Mouse (Mus musculus) embryonic facial prominence, embryonic 14.5 days (tissue): ENCODE measurements at regions not wholly inside any gene's neighbourhood (a gene's known extent, or its start where the extent isn't known, plus 50 kb on each side); places are given as distances from the start of the nearest gene placed in this dataset.
A peak's percentile ranks its signal among the peaks of the same experiment; 100 is the strongest.

Source experiments
- ATAC-seq: fragments of 200-750 bp; cut with Nextera tagmentation; 2 replicates; pipeline ENCODE4 v1.8.0; 2017; ENCODE audit warnings: low read depth, moderate number of reproducible peaks, moderate TSS enrichment
- DNase-seq: peaks from one replicate; pipeline ENCODE4 v3.0.0-alpha.2; 2015; ENCODE audit warnings: low spot score
- H3K27ac ChIP-seq: fragments of 300-500 bp; sonication (generic); replicated peaks from 2 replicates; pipeline ENCODE4 v1.5.1; 2014; ENCODE audit warnings: low read depth, mild to moderate bottlenecking, low read length, moderate library complexity
- H3K27me3 ChIP-seq: fragments of 300-500 bp; sonication (generic); replicated peaks from 2 replicates; pipeline ENCODE4 v1.6.1; 2014; ENCODE audit warnings: low read length; ENCODE audit not compliant: control insufficient read depth, insufficient read depth
- H3K36me3 ChIP-seq: fragments of 300-500 bp; sonication (generic); 2 replicates; pipeline ENCODE4 v1.6.1; 2014; ENCODE audit warnings: low read length, mixed read lengths; ENCODE audit not compliant: control insufficient read depth, insufficient read depth
- H3K4me1 ChIP-seq: fragments of 300-500 bp; sonication (generic); 2 replicates; pipeline ENCODE4 v1.6.1; 2014; ENCODE audit warnings: antibody characterized with exemption, low read length; ENCODE audit not compliant: control insufficient read depth, insufficient read depth
- H3K4me2 ChIP-seq: fragments of 300-500 bp; sonication (generic); 2 replicates; pipeline ENCODE4 v1.6.1; 2014; ENCODE audit warnings: low read depth, mild to moderate bottlenecking, low read length, moderate library complexity, mixed read lengths
- H3K4me3 ChIP-seq: fragments of 300-500 bp; sonication (generic); 2 replicates; pipeline ENCODE4 v1.5.1; 2014; ENCODE audit warnings: low read depth, mild to moderate bottlenecking, low read length
- H3K9ac ChIP-seq: fragments of 300-500 bp; sonication (generic); 2 replicates; pipeline ENCODE4 v1.6.1; 2014; ENCODE audit warnings: low read depth, mild to moderate bottlenecking, low read length, moderate library complexity, mixed read lengths
- H3K9me3 ChIP-seq: fragments of 300-500 bp; sonication (generic); 2 replicates; pipeline ENCODE4 v1.6.1; 2016; ENCODE audit warnings: low read length; ENCODE audit not compliant: control insufficient read depth
- WGBS: fragments of 180-500 bp; shearing (Covaris S2); extraction: QIAGEN DNeasy Blood & Tissue Kit; methylation state at CpG from one replicate; pipeline ENCODE4 v1.1.7; 2014; 5-methylcytosine and 5-hydroxymethylcytosine counted together

GRCm38 (mm10) chr14:92958138-92958537 lies 932.3 kb downstream of the Pcdh9 start:
- WGBS: 43% methylated on average over 2 of the region's 2 CpGs
- Histone ChIP-seq H3K9me3 (no peaks in the 10 kb centered on the region), H3K4me1 (no peaks in the 10 kb centered on the region), H3K27ac (no peak overlapping the region), H3K4me3 (no peak overlapping the region), H3K4me2 (no peak overlapping the region), H3K36me3 (no peaks in the 10 kb centered on the region), H3K27me3 (no peaks in the 10 kb centered on the region), H3K9ac (no peak overlapping the region)
- no peak for ATAC-seq
- DNase-seq: peak; percentile 17

DNA sequence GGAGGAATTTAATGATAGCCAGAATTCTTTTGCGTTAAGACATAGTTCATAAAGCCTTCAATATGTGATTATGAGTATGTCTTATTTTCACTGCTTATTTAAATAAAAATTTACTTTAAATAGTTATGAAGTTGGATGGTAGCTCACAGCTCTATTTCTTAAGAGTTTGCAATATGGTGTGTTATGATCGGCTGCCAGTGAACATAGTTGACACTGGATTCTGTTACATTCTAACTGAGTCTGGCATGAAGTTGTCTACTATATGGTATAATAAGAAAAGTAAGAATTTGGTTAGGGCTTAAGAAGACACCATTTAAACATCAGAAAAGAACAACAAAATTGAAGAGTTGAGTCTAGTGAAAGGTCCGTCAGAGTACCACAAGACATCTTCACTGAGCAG lies 935.0 kb downstream of the Pcdh9 start:
- no peak for DNase-seq
- no peak for ATAC-seq
- H3K4me2 ChIP-seq: no peak overlapping the region
- H3K4me1 ChIP-seq: no peaks in the 10 kb centered on the region
- H3K27me3 ChIP-seq: no peaks in the 10 kb centered on the region
- H3K9ac ChIP-seq: no peak overlapping the region
- WGBS: 90% methylated on average over 3 of the region's 3 CpGs
- H3K36me3 ChIP-seq: no peaks in the 10 kb centered on the region
- no peaks in the 10 kb centered on the region for H3K9me3 ChIP-seq
- no peak overlapping the region for H3K4me3 ChIP-seq
- H3K27ac ChIP-seq: no peak overlapping the region

DNA sequence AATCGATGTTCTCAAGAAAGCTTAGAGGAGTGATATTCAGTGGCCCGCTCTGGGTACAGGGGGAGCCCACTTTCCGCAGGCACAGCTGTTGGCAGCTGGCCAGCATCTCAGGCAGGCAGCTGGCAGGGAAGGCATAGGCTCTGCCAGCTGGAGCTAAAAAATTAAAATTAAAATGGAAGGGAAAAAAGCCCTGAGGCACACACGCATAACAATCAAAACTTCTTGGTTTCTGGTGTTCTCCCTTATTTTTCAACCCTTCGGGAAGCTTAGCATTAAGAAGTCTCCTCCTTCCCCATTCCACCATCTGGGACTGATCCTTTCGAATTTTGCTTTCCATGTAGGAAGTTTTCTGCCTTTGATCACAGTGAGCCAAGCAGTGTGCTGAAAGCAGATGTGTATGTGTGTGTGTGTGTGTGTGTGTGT lies 982.8 kb downstream of the Pcdh9 start:
- no peaks in the 10 kb centered on the region for H3K36me3 ChIP-seq
- H3K9ac ChIP-seq: no peak overlapping the region
- H3K9me3 ChIP-seq: no peaks in the 10 kb centered on the region
- H3K27me3 ChIP-seq: no peaks in the 10 kb centered on the region
- 18% methylated on average over 6 of the region's 6 CpGs for WGBS
- no peak overlapping the region for H3K4me3 ChIP-seq
- ATAC-seq: peak; percentile 77
- peak; percentile 82 for DNase-seq
- H3K4me2 ChIP-seq: no peak overlapping the region
- peaks cover 3% of the 10 kb centered on the region; the same call in 1 of the 2 replicates for H3K4me1 ChIP-seq
- no peak overlapping the region for H3K27ac ChIP-seq

DNA sequence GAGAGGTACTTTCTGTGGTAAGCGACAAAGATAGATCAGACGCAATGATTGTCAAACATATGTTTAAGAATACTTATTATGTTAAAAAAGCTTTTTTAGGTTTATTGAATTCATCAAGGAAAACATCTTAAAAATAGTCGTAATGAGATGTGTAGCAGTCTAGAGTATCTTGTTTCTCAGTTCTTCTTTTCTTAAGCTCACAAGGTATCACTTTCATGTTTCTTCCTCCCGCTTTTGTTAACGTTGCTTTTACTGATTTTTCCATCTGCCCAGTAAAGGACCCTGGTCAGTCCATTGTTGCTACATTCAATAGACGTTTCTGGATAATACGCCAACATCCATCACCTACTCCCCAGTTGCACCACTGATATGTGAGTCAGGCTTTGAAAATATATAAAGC lies 1015.9 kb downstream of the Pcdh9 start:
- Histone ChIP-seq H3K4me1 (no peaks in the 10 kb centered on the region), H3K4me3 (no peak overlapping the region), H3K36me3 (no peaks in the 10 kb centered on the region), H3K27ac (no peak overlapping the region), H3K27me3 (no peaks in the 10 kb centered on the region), H3K9me3 (no peaks in the 10 kb centered on the region), H3K4me2 (no peak overlapping the region), H3K9ac (no peak overlapping the region)
- ATAC-seq: no peak
- WGBS: 73% methylated on average over 7 of the region's 7 CpGs
- DNase-seq: no peak

GRCm38 (mm10) chr14:92866462-92866861 lies 1024.0 kb downstream of the Pcdh9 start:
- Histone ChIP-seq H3K36me3 (no peaks in the 10 kb centered on the region), H3K27me3 (no peaks in the 10 kb centered on the region), H3K4me1 (no peaks in the 10 kb centered on the region), H3K9ac (no peak overlapping the region), H3K4me2 (no peak overlapping the region), H3K4me3 (no peak overlapping the region), H3K9me3 (no peaks in the 10 kb centered on the region), H3K27ac (no peak overlapping the region)
- DNase-seq (no peak), ATAC-seq (no peak)
- 59% methylated on average over 2 of the region's 2 CpGs for WGBS

DNA sequence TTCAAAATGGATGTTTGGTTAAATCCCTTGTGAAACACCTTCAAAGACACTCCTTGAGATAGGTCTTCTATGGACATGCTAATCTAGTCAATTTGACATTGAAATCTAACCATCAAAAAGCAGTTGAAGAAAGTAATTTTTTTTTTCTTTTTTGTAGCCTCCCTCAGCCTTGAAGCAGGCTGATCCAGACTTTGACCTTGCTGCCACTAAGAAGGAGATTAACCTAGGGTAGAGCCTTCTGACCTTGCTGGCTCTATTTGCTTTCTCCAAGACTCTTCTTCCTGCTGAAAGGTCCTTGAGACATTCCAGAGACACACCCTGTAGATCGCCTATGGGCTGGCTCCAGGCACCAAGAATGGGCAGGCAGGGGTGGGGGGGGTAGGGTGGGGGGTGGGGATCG lies 1027.5 kb downstream of the Pcdh9 start:
- WGBS: 34% methylated on average over 2 of the region's 2 CpGs
- Histone ChIP-seq H3K27me3 (no peaks in the 10 kb centered on the region), H3K4me3 (no peak overlapping the region), H3K9ac (no peak overlapping the region), H3K9me3 (no peaks in the 10 kb centered on the region), H3K4me1 (no peaks in the 10 kb centered on the region), H3K27ac (no peak overlapping the region), H3K36me3 (no peaks in the 10 kb centered on the region), H3K4me2 (no peak overlapping the region)
- DNase-seq (no peak), ATAC-seq (no peak)

GRCm38 (mm10) chr14:92860723-92861122 lies 1029.8 kb downstream of the Pcdh9 start:
- no peak for ATAC-seq
- whole genome bisulfite sequencing: 55% methylated on average over 2 of the region's 2 CpGs
- H3K9me3 ChIP-seq: no peaks in the 10 kb centered on the region
- no peak overlapping the region for H3K4me2 ChIP-seq
- H3K9ac ChIP-seq: no peak overlapping the region
- no peaks in the 10 kb centered on the region for H3K27me3 ChIP-seq
- H3K4me3 ChIP-seq: no peak overlapping the region
- no peaks in the 10 kb centered on the region for H3K4me1 ChIP-seq
- no peak overlapping the region for H3K27ac ChIP-seq
- H3K36me3 ChIP-seq: no peaks in the 10 kb centered on the region
- DNase-seq: no peak

- no peak for DNase-seq
- no peak for ATAC-seq
- no peaks in the 10 kb centered on the region for H3K9me3 ChIP-seq
- WGBS: 90% methylated on average over 3 of the region's 3 CpGs
- no peak overlapping the region for H3K27ac ChIP-seq
- H3K9ac ChIP-seq: no peak overlapping the region
- no peaks in the 10 kb centered on the region for H3K4me1 ChIP-seq
- no peak overlapping the region for H3K4me2 ChIP-seq
- no peaks in the 10 kb centered on the region for H3K36me3 ChIP-seq
- H3K27me3 ChIP-seq: no peaks in the 10 kb centered on the region
- no peak overlapping the region for H3K4me3 ChIP-seq
Measured at GRCm38 (mm10) chr14:92833646-92834045, 1056.8 kb downstream of the Pcdh9 start.

GRCm38 (mm10) chr14:92829171-92829570 lies 1061.3 kb downstream of the Pcdh9 start:
- no peak overlapping the region for H3K4me3 ChIP-seq
- no peak overlapping the region for H3K4me2 ChIP-seq
- no peaks in the 10 kb centered on the region for H3K27me3 ChIP-seq
- ATAC-seq (peak; percentile 22; the same call in 1 of the 2 replicates), DNase-seq (peak; percentile 67)
- H3K4me1 ChIP-seq: no peaks in the 10 kb centered on the region
- 18% methylated on average over 4 of the region's 4 CpGs for WGBS
- no peaks in the 10 kb centered on the region for H3K36me3 ChIP-seq
- no peak overlapping the region for H3K27ac ChIP-seq
- H3K9ac ChIP-seq: no peak overlapping the region
- no peaks in the 10 kb centered on the region for H3K9me3 ChIP-seq
